Mouse (Mus musculus) neural tube, embryonic 13.5 days (tissue): ENCODE measurements around the gene Wdr60. TPM values are rescaled to one million over a fixed set of nuclear protein-coding genes. Genes with fewer than 3 reads are reported as not detected.
A peak's percentile ranks its signal among the peaks of the same experiment; 100 is the strongest.

ENCODE experiments used
- ATAC-seq: fragments of 200-750 bp; cut with Nextera tagmentation; 2 replicates; pipeline ENCODE4 v1.8.0; 2017; ENCODE audit warnings: low read depth, mild to moderate bottlenecking, moderate TSS enrichment, moderate library complexity
- H3K27ac ChIP-seq: fragments of 300-500 bp; sonication (generic); replicated peaks from 2 replicates; pipeline ENCODE4 v1.5.1; 2015; ENCODE audit warnings: moderate library complexity, mild to moderate bottlenecking, inconsistent platforms
- H3K27me3 ChIP-seq: fragments of 300-500 bp; sonication (generic); 2 replicates; pipeline ENCODE4 v1.6.1; 2015; ENCODE audit warnings: mild to moderate bottlenecking, inconsistent platforms
- H3K36me3 ChIP-seq: fragments of 300-500 bp; sonication (generic); 2 replicates; pipeline ENCODE4 v1.6.1; 2015; ENCODE audit warnings: mild to moderate bottlenecking, inconsistent platforms
- H3K4me1 ChIP-seq: fragments of 300-500 bp; sonication (generic); replicated peaks from 2 replicates; pipeline ENCODE4 v1.6.1; 2015; ENCODE audit warnings: inconsistent platforms
- H3K4me2 ChIP-seq: fragments of 300-500 bp; sonication (generic); 2 replicates; pipeline ENCODE4 v1.6.1; 2015; ENCODE audit warnings: inconsistent platforms, mild to moderate bottlenecking, moderate library complexity
- H3K4me3 ChIP-seq: fragments of 300-500 bp; sonication (generic); 2 replicates; pipeline ENCODE4 v1.5.1; 2015; ENCODE audit warnings: mild to moderate bottlenecking, inconsistent platforms
- H3K9ac ChIP-seq: fragments of 300-500 bp; sonication (generic); 2 replicates; pipeline ENCODE4 v1.6.1; 2015; ENCODE audit warnings: moderate library complexity, mild to moderate bottlenecking, inconsistent platforms
- H3K9me3 ChIP-seq: fragments of 300-500 bp; sonication (generic); 2 replicates; pipeline ENCODE4 v1.6.1; 2016; ENCODE audit warnings: inconsistent platforms
- WGBS: fragments of 180-500 bp; shearing (Covaris S2); methylation state at CpG from one replicate; pipeline ENCODE4 v1.1.7; 2015; 5-methylcytosine and 5-hydroxymethylcytosine counted together
- microRNA-seq: library from miRNA; unstranded; fragments of <30 nt; microRNA quantifications from one replicate; pipeline ENCODE4, GENCODE M21; 2016
- polyA plus RNA-seq: library from polyadenylated mRNA; unstranded; fragments of >200 nt; fragmentation: Nextera tagmentation; extraction: Ambion mirVana; gene quantifications from 2 replicates; pipeline ENCODE4 v1.2.1, GENCODE M21; 2015

Wdr60 gene
- polyA plus RNA-seq, 1 experiment from 2014 or later = 20.6 TPM

GRCm38 (mm10) chr12:116165368-116165767 is 97.5 kb downstream of the Wdr60 start:
- no peak overlapping the region for H3K27ac ChIP-seq
- H3K9ac ChIP-seq = no peak overlapping the region
- no peaks in the 10 kb centered on the region for H3K27me3 ChIP-seq
- no peaks in the 10 kb centered on the region for H3K4me1 ChIP-seq
- H3K4me3 ChIP-seq = no peak overlapping the region
- no peak for ATAC-seq
- H3K9me3 ChIP-seq = no peaks in the 10 kb centered on the region
- H3K4me2 ChIP-seq = no peak overlapping the region
- H3K36me3 ChIP-seq = no peaks in the 10 kb centered on the region

GRCm38 (mm10) chr12:116159695-116160094 is 103.1 kb downstream of the Wdr60 start:
- no peak for ATAC-seq
- no peaks in the 10 kb centered on the region for H3K4me1 ChIP-seq
- H3K27me3 ChIP-seq = no peaks in the 10 kb centered on the region
- 93% methylated on average over 2 of the region's 2 CpGs for WGBS
- no peak overlapping the region for H3K4me3 ChIP-seq
- H3K36me3 ChIP-seq = no peaks in the 10 kb centered on the region
- no peak overlapping the region for H3K4me2 ChIP-seq
- H3K27ac ChIP-seq = no peak overlapping the region
- no peaks in the 10 kb centered on the region for H3K9me3 ChIP-seq
- no peak overlapping the region for H3K9ac ChIP-seq

- no peaks in the 10 kb centered on the region for H3K4me1 ChIP-seq
- WGBS = 78% methylated on average over 5 of the region's 5 CpGs
- no peaks in the 10 kb centered on the region for H3K9me3 ChIP-seq
- no peak overlapping the region for H3K9ac ChIP-seq
- H3K36me3 ChIP-seq = no peaks in the 10 kb centered on the region
- ATAC-seq = no peak
- no peak overlapping the region for H3K27ac ChIP-seq
- H3K4me2 ChIP-seq = no peak overlapping the region
- H3K4me3 ChIP-seq = no peak overlapping the region
- H3K27me3 ChIP-seq = no peaks in the 10 kb centered on the region
Observed at GRCm38 (mm10) chr12:116159223-116159622, 103.6 kb downstream of the Wdr60 start.

- Histone ChIP-seq H3K4me2 (no peak overlapping the region), H3K9me3 (no peaks in the 10 kb centered on the region), H3K4me1 (no peaks in the 10 kb centered on the region), H3K36me3 (no peaks in the 10 kb centered on the region), H3K27me3 (no peaks in the 10 kb centered on the region), H3K27ac (no peak overlapping the region), H3K4me3 (no peak overlapping the region), H3K9ac (no peak overlapping the region)
- WGBS = 75% methylated on average over 7 of the region's 7 CpGs
- ATAC-seq = peak; percentile 53
Observed at GRCm38 (mm10) chr12:116156792-116157532, 105.9 kb downstream of the Wdr60 start.

Small RNAs within 50 kb of the gene (microRNA-seq; reads per million reads assigned to microRNA genes)
- gene Gm23190 = not detected

Other genes starting within 250 kb of the Wdr60 start
- gene Zfp386, start 215.3 kb downstream of the Wdr60 start, polyA plus RNA-seq = 53.8 and 55.8 TPM in 2 replicates
- 0.50 and 0.59 TPM in 2 replicates for gene Vipr2, start 185.3 kb downstream of the Wdr60 start, polyA plus RNA-seq
- gene Gm11027, start 12.4 kb upstream of the Wdr60 start, polyA plus RNA-seq = not detected in 2 replicates
- 11.1 and 11.2 TPM in 2 replicates for gene Esyt2, start 18.2 kb upstream of the Wdr60 start, polyA plus RNA-seq
- gene Ncapg2, start 142.4 kb upstream of the Wdr60 start, polyA plus RNA-seq = 6.6 and 8.7 TPM in 2 replicates
- gene Ptprn2, start 222.7 kb upstream of the Wdr60 start, polyA plus RNA-seq = 8.1 and 10.6 TPM in 2 replicates